Mouse (Mus musculus): Measurements from ENCODE around the gene Tecr. TPM values are rescaled to one million over a fixed set of nuclear protein-coding genes. Genes with fewer than 3 reads are reported as not detected.
A peak's percentile ranks its signal among the peaks of the same experiment; 100 is the strongest.
"Not testable (repeated sequence)": the region's sequence is repeated elsewhere in the genome, so short reads cannot be mapped to it uniquely, and the experiment has no call there.

Gene Tecr
- total RNA-seq, 2 experiments from 2014 or later = 318 to 466 TPM

- ATAC-seq (replicated peaks; ENCODE audit: low FRiP score, low TSS enrichment, poor library complexity, severe bottlenecking) = no peak
Measured at GRCm38 (mm10) chr8:83621691-83622388, 14.1 kb upstream of the Tecr start.

GRCm38 (mm10) chr8:83619568-83620285 lies 12.0 kb upstream of the Tecr start:
- ATAC-seq (replicated peaks; ENCODE audit: low FRiP score, low TSS enrichment, poor library complexity, severe bottlenecking) = no peak

- ATAC-seq (replicated peaks; ENCODE audit: low FRiP score, low TSS enrichment, poor library complexity, severe bottlenecking) = no peak
Measured at GRCm38 (mm10) chr8:83618566-83618965, 10.8 kb upstream of the Tecr start.

GRCm38 (mm10) chr8:83617111-83617510 lies 9.3 kb upstream of the Tecr start:
- no peak for ATAC-seq (replicated peaks; ENCODE audit: low FRiP score, low TSS enrichment, poor library complexity, severe bottlenecking)

GRCm38 (mm10) chr8:83616625-83617024 lies 8.9 kb upstream of the Tecr start:
- ATAC-seq (replicated peaks; ENCODE audit: low FRiP score, low TSS enrichment, poor library complexity, severe bottlenecking) = no peak

- no peak for ATAC-seq (replicated peaks; ENCODE audit: low FRiP score, low TSS enrichment, poor library complexity, severe bottlenecking)
Measured at GRCm38 (mm10) chr8:83613695-83614094, 5.9 kb upstream of the Tecr start.

GRCm38 (mm10) chr8:83611921-83612320 lies 4.2 kb upstream of the Tecr start:
- ATAC-seq (replicated peaks; ENCODE audit: low FRiP score, low TSS enrichment, poor library complexity, severe bottlenecking) = no peak

GRCm38 (mm10) chr8:83609547-83610180 lies 1.9 kb upstream of the Tecr start:
- ATAC-seq (replicated peaks; ENCODE audit: low FRiP score, low TSS enrichment, poor library complexity, severe bottlenecking) = no peak

- no peak for ATAC-seq (replicated peaks; ENCODE audit: low FRiP score, low TSS enrichment, poor library complexity, severe bottlenecking)
Measured at GRCm38 (mm10) chr8:83609086-83609485, 1.3 kb upstream of the Tecr start.

GRCm38 (mm10) chr8:83608398-83608829 lies 643 bp upstream of the Tecr start:
- peak; percentile 66 for ATAC-seq (replicated peaks; ENCODE audit: low FRiP score, low TSS enrichment, poor library complexity, severe bottlenecking)

- ATAC-seq (replicated peaks; ENCODE audit: low FRiP score, low TSS enrichment, poor library complexity, severe bottlenecking) = no peak
Measured at GRCm38 (mm10) chr8:83602650-83603029, 5.1 kb downstream of the Tecr start.

GRCm38 (mm10) chr8:83599814-83600213 lies 8.0 kb downstream of the Tecr start:
- ATAC-seq (replicated peaks; ENCODE audit: low FRiP score, low TSS enrichment, poor library complexity, severe bottlenecking) = peak; percentile 55

GRCm38 (mm10) chr8:83598146-83598545 lies 9.6 kb downstream of the Tecr start:
- no peak for ATAC-seq (replicated peaks; ENCODE audit: low FRiP score, low TSS enrichment, poor library complexity, severe bottlenecking)

GRCm38 (mm10) chr8:83596369-83596768 lies 11.4 kb downstream of the Tecr start:
- ATAC-seq (replicated peaks; ENCODE audit: low FRiP score, low TSS enrichment, poor library complexity, severe bottlenecking) = no peak

- ATAC-seq (replicated peaks; ENCODE audit: low FRiP score, low TSS enrichment, poor library complexity, severe bottlenecking) = not testable (repeated sequence)
Measured at GRCm38 (mm10) chr8:83595050-83595345, 12.8 kb downstream of the Tecr start.

GRCm38 (mm10) chr8:83594167-83595049 lies 13.4 kb downstream of the Tecr start:
- ATAC-seq (replicated peaks; ENCODE audit: low FRiP score, low TSS enrichment, poor library complexity, severe bottlenecking) = peak; percentile 93

GRCm38 (mm10) chr8:83593325-83594166 lies 14.2 kb downstream of the Tecr start:
- no peak; the same call in 1 of the 2 replicates for ATAC-seq (replicated peaks; ENCODE audit: low FRiP score, low TSS enrichment, poor library complexity, severe bottlenecking)

- no peak for ATAC-seq (replicated peaks; ENCODE audit: low FRiP score, low TSS enrichment, poor library complexity, severe bottlenecking)
Measured at GRCm38 (mm10) chr8:83592682-83593081, 15.1 kb downstream of the Tecr start.

GRCm38 (mm10) chr8:83590488-83591023 lies 17.2 kb downstream of the Tecr start:
- no peak for ATAC-seq (replicated peaks; ENCODE audit: low FRiP score, low TSS enrichment, poor library complexity, severe bottlenecking)
